Mouse (Mus musculus) liver, embryonic 16.5 days (tissue): ENCODE measurements around the gene Aldh5a1. TPM values are rescaled to one million over a fixed set of nuclear protein-coding genes. Genes with fewer than 3 reads are reported as not detected.

ENCODE experiments used
- ATAC-seq: fragments of 200-750 bp; cut with Nextera tagmentation; 2 replicates; pipeline ENCODE4 v1.8.0; 2017; ENCODE audit warnings: low read depth, mild to moderate bottlenecking, moderate number of reproducible peaks, moderate library complexity
- H3K27ac ChIP-seq: fragments of 300-500 bp; sonication (generic); 2 replicates; pipeline ENCODE4 v1.5.1; 2014; ENCODE audit warnings: mild to moderate bottlenecking, low read length
- H3K27me3 ChIP-seq: fragments of 300-500 bp; sonication (generic); 2 replicates; pipeline ENCODE4 v1.6.1; 2014; ENCODE audit warnings: low read depth, low read length, mixed read lengths; ENCODE audit not compliant: control insufficient read depth, insufficient read depth
- H3K36me3 ChIP-seq: fragments of 300-500 bp; sonication (generic); 2 replicates; pipeline ENCODE4 v1.6.1; 2014; ENCODE audit warnings: mild to moderate bottlenecking; ENCODE audit not compliant: control insufficient read depth, insufficient read depth
- H3K4me1 ChIP-seq: fragments of 300-500 bp; sonication (generic); 2 replicates; pipeline ENCODE4 v1.6.1; 2014; ENCODE audit warnings: low read depth, low read length, mixed read lengths; ENCODE audit not compliant: control insufficient read depth
- H3K4me2 ChIP-seq: fragments of 300-500 bp; sonication (generic); 2 replicates; pipeline ENCODE4 v1.6.1; 2014; ENCODE audit warnings: low read depth, low read length, mixed read lengths
- H3K4me3 ChIP-seq: fragments of 300-500 bp; sonication (generic); 2 replicates; pipeline ENCODE4 v1.5.1; 2014; ENCODE audit warnings: low read depth, mild to moderate bottlenecking, low read length
- H3K9ac ChIP-seq: fragments of 300-500 bp; sonication (generic); 2 replicates; pipeline ENCODE4 v1.6.1; 2014; ENCODE audit warnings: low read depth, low read length
- H3K9me3 ChIP-seq: fragments of 300-500 bp; sonication (generic); replicated peaks from 2 replicates; pipeline ENCODE4 v1.6.1; 2016; ENCODE audit warnings: low read length; ENCODE audit not compliant: control insufficient read depth
- WGBS: fragments of 180-500 bp; shearing (Covaris S2); extraction: QIAGEN DNeasy Blood & Tissue Kit; methylation state at CpG from one replicate; pipeline ENCODE4 v1.1.7; 2014; ENCODE audit not compliant: insufficient replicate concordance; 5-methylcytosine and 5-hydroxymethylcytosine counted together
- polyA plus RNA-seq: library from polyadenylated mRNA; unstranded; fragments of >200 nt; fragmentation: Nextera tagmentation; extraction: Ambion mirVana; gene quantifications from 2 replicates; pipeline ENCODE4 v1.2.1, GENCODE M21; 2015

The Aldh5a1 gene
- polyA plus RNA-seq, 1 experiment from 2014 or later: 4.3 TPM

GRCm38 (mm10) chr13:24942512-24943282 lies 5.2 kb upstream of the Aldh5a1 start, which contains the start of gene Gpld1:
Gpld1 (plus strand) TSS chr13:24943152.
- H3K9me3 ChIP-seq: no peaks in the 10 kb centered on the region
- H3K36me3 ChIP-seq: no peaks in the 10 kb centered on the region
- H3K4me2 ChIP-seq: peak within 1 kb of the TSS; percentile 46
- H3K27me3 ChIP-seq: peaks cover 11% of the 10 kb centered on the region
- H3K4me1 ChIP-seq: no peaks in the 10 kb centered on the region
- peak; percentile 42; the same call in 1 of the 2 replicates for ATAC-seq
- H3K4me3 ChIP-seq: peak within 1 kb of the TSS; percentile 35
- H3K9ac ChIP-seq: peak within 1 kb of the TSS; percentile 24; the same call in 1 of the 2 replicates
- peak within 1 kb of the TSS; percentile 75 for H3K27ac ChIP-seq
- WGBS: 44% methylated on average over 17 of the region's 17 CpGs

GRCm38 (mm10) chr13:24939472-24939871 lies 2.0 kb upstream of the Aldh5a1 start:
- no peaks in the 10 kb centered on the region for H3K4me1 ChIP-seq
- H3K4me3 ChIP-seq: no peak overlapping the region
- no peaks in the 10 kb centered on the region for H3K36me3 ChIP-seq
- H3K9ac ChIP-seq: no peak overlapping the region
- H3K9me3 ChIP-seq: no peaks in the 10 kb centered on the region
- no peak overlapping the region for H3K27ac ChIP-seq
- no peak overlapping the region for H3K4me2 ChIP-seq
- ATAC-seq: no peak
- peaks cover 28% of the 10 kb centered on the region for H3K27me3 ChIP-seq
- 72% methylated on average over 9 of the region's 9 CpGs for WGBS

GRCm38 (mm10) chr13:24938683-24939082 lies 1.2 kb upstream of the Aldh5a1 start:
- peaks cover 28% of the 10 kb centered on the region for H3K27me3 ChIP-seq
- H3K9ac ChIP-seq: no peak overlapping the region
- WGBS: 10% methylated on average over 9 of the region's 9 CpGs
- H3K4me1 ChIP-seq: no peaks in the 10 kb centered on the region
- no peak overlapping the region for H3K27ac ChIP-seq
- ATAC-seq: no peak
- H3K36me3 ChIP-seq: no peaks in the 10 kb centered on the region
- H3K9me3 ChIP-seq: no peaks in the 10 kb centered on the region
- no peak overlapping the region for H3K4me3 ChIP-seq
- no peak overlapping the region for H3K4me2 ChIP-seq

DNA sequence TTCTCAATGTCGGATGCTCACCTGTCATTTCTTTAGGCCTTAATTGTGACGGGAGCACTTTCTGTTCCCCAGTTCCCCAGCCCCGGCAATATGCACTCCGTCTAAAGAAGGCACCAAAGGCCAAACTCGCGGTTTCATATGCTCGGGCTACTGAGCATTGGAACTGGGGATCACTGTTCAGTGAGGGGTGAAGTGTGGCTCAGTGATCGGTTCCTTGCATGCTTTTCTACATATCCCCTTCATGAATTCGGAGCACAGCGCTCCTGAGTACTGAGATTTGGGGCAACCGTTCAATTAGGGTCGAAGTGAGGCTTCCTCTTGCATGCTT lies 342 bp upstream of the Aldh5a1 start:
- Histone ChIP-seq H3K36me3 (no peaks in the 10 kb centered on the region), H3K27me3 (peaks cover 28% of the 10 kb centered on the region), H3K4me3 (peak overlapping the region; percentile 69), H3K9ac (peak overlapping the region; percentile 69; the same call in 1 of the 2 replicates), H3K4me2 (peak overlapping the region; percentile 61), H3K4me1 (no peaks in the 10 kb centered on the region), H3K27ac (no peak overlapping the region), H3K9me3 (no peaks in the 10 kb centered on the region)
- WGBS: 15% methylated on average over 12 of the region's 12 CpGs
- ATAC-seq: peak; percentile 13; the same call in 1 of the 2 replicates

GRCm38 (mm10) chr13:24936772-24937107 lies 721 bp downstream of the Aldh5a1 start:
- Histone ChIP-seq H3K36me3 (no peaks in the 10 kb centered on the region), H3K4me1 (no peaks in the 10 kb centered on the region), H3K27me3 (peaks cover 28% of the 10 kb centered on the region), H3K9me3 (no peaks in the 10 kb centered on the region), H3K4me2 (peak overlapping the region; percentile 61), H3K27ac (no peak overlapping the region), H3K4me3 (peak overlapping the region; percentile 69), H3K9ac (peak overlapping the region; percentile 69; the same call in 1 of the 2 replicates)
- 36% methylated on average over 5 of the region's 5 CpGs for WGBS
- no peak for ATAC-seq

DNA sequence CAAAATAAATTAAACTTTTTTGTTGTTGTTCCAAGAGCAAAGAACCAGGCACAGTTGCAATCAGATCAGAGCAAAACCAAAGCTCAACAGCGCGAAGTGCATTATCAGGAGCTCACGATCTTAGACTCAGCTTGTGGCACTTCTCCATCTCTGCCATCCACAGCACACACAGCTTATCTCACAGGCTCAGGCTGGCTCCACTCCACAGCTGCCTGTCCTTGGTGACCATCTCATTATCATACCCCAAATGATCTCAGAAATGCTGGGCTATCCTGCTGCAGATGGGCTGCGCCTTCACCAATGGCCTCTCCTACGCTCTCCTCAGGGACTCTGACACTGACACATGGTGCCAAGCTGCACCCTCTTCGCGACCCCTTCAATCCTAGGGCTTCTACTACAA lies 4.3 kb downstream of the Aldh5a1 start:
- WGBS: 36% methylated on average over 7 of the region's 7 CpGs
- Histone ChIP-seq H3K36me3 (no peaks in the 10 kb centered on the region), H3K4me2 (no peak overlapping the region), H3K27ac (no peak overlapping the region), H3K9ac (no peak overlapping the region), H3K9me3 (no peaks in the 10 kb centered on the region), H3K4me3 (no peak overlapping the region), H3K27me3 (peaks cover 22% of the 10 kb centered on the region), H3K4me1 (no peaks in the 10 kb centered on the region)
- ATAC-seq: 0 out of 2 replicates have a peak, but pooled peaks have one; percentile 14

DNA sequence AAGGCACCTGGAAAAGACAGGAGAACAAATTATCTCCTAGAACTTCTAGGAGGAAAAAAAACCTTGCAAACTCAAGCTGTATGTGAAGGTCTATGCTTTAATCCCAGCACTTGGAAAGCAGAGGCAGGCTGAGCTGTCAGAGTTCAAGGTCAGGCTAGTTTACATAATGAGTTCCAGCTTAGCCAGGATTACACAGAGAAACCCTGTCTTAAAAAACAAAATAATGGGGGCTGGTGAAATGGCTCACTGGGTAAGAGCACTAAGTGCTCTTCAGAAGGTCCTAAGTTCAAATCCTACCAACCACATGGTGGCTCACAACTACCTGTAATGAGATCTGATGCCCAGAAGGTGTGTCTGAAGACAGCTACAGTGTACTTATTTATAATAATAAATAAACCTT lies 6.9 kb downstream of the Aldh5a1 start:
- Histone ChIP-seq H3K27ac (no peak overlapping the region), H3K36me3 (no peaks in the 10 kb centered on the region)

GRCm38 (mm10) chr13:24923991-24924390 lies 13.5 kb downstream of the Aldh5a1 start:
- H3K27ac ChIP-seq: no peak overlapping the region
- no peaks in the 10 kb centered on the region for H3K36me3 ChIP-seq
- no peaks in the 10 kb centered on the region for H3K27me3 ChIP-seq
- no peaks in the 10 kb centered on the region for H3K9me3 ChIP-seq
- H3K4me2 ChIP-seq: no peak overlapping the region
- 82% methylated on average over 5 of the region's 5 CpGs for WGBS
- H3K4me3 ChIP-seq: no peak overlapping the region
- no peak for ATAC-seq
- H3K9ac ChIP-seq: no peak overlapping the region
- no peaks in the 10 kb centered on the region for H3K4me1 ChIP-seq

More for the DNA sequence above, 6.9 kb downstream of the Aldh5a1 start:
- no peaks in the 10 kb centered on the region for H3K4me1 ChIP-seq
- no peak for ATAC-seq
- no peaks in the 10 kb centered on the region for H3K9me3 ChIP-seq
- H3K9ac ChIP-seq: no peak overlapping the region
- H3K4me2 ChIP-seq: no peak overlapping the region
- H3K27me3 ChIP-seq: no peaks in the 10 kb centered on the region
- H3K4me3 ChIP-seq: no peak overlapping the region

- ATAC-seq: no peak
- 73% methylated on average over 6 of the region's 6 CpGs for WGBS
- Histone ChIP-seq H3K4me1 (no peaks in the 10 kb centered on the region), H3K27ac (no peak overlapping the region), H3K9ac (no peak overlapping the region), H3K4me3 (no peak overlapping the region), H3K27me3 (no peaks in the 10 kb centered on the region), H3K36me3 (no peaks in the 10 kb centered on the region), H3K4me2 (no peak overlapping the region), H3K9me3 (no peaks in the 10 kb centered on the region)
These were observed 16.2 kb downstream of the Aldh5a1 start for GRCm38 (mm10) chr13:24921281-24921680.
